Mouse (Mus musculus) testis, adult 2 months (tissue): ENCODE measurements around the gene Olfr49. TPM values are rescaled to one million over a fixed set of nuclear protein-coding genes. Genes with fewer than 3 reads are reported as not detected.
A peak's percentile ranks its signal among the peaks of the same experiment; 100 is the strongest.

Source experiments
- H3K27ac ChIP-seq: fragments of 200-500 bp; 2 replicates; pipeline ENCODE4 v1.5.1; 2012; ENCODE audit warnings: low read depth, low read length; ENCODE audit not compliant: control insufficient read depth, insufficient read depth
- H3K27me3 ChIP-seq: fragments of 200-500 bp; 2 replicates; pipeline ENCODE4 v1.6.1; 2012; ENCODE audit warnings: mild to moderate bottlenecking, low read length, moderate library complexity; ENCODE audit not compliant: control insufficient read depth, insufficient read depth
- H3K36me3 ChIP-seq: fragments of 200-500 bp; 2 replicates; pipeline ENCODE4 v1.6.1; 2012; ENCODE audit warnings: mild to moderate bottlenecking, low read length; ENCODE audit not compliant: control insufficient read depth, insufficient read depth
- H3K4me1 ChIP-seq: fragments of 200-500 bp; 2 replicates; pipeline ENCODE4 v1.6.1; 2012; ENCODE audit warnings: low read length; ENCODE audit not compliant: control insufficient read depth, insufficient read depth
- H3K4me3 ChIP-seq: fragments of 200-500 bp; 2 replicates; pipeline ENCODE4 v1.5.1; 2012; ENCODE audit warnings: low read depth, mild to moderate bottlenecking, low read length, moderate library complexity, mixed read lengths; ENCODE audit not compliant: control insufficient read depth
- CTCF ChIP-seq: fragments of 200-500 bp; IDR thresholded peaks from 2 replicates; pipeline ENCODE4 v1.5.1; 2012; ENCODE audit warnings: low read depth, mild to moderate bottlenecking, inconsistent platforms, low read length, moderate library complexity; ENCODE audit not compliant: control insufficient read depth, insufficient read depth, insufficient replicate concordance
- POLR2A ChIP-seq: fragments of 200-500 bp; IDR thresholded peaks from 2 replicates; pipeline ENCODE4 v1.6.1; 2012; ENCODE audit warnings: low read depth, mild to moderate bottlenecking, inconsistent platforms, low read length, moderate library complexity; ENCODE audit not compliant: control insufficient read depth
- polyA plus RNA-seq: library from polyadenylated mRNA; depleted of rRNA; stranded (reverse); fragments of >200 nt; gene quantifications from 2 replicates; pipeline ENCODE4 v1.2.3, GENCODE M21; 2012

Olfr49 gene
- polyA plus RNA-seq, 1 experiment: not detected

DNA sequence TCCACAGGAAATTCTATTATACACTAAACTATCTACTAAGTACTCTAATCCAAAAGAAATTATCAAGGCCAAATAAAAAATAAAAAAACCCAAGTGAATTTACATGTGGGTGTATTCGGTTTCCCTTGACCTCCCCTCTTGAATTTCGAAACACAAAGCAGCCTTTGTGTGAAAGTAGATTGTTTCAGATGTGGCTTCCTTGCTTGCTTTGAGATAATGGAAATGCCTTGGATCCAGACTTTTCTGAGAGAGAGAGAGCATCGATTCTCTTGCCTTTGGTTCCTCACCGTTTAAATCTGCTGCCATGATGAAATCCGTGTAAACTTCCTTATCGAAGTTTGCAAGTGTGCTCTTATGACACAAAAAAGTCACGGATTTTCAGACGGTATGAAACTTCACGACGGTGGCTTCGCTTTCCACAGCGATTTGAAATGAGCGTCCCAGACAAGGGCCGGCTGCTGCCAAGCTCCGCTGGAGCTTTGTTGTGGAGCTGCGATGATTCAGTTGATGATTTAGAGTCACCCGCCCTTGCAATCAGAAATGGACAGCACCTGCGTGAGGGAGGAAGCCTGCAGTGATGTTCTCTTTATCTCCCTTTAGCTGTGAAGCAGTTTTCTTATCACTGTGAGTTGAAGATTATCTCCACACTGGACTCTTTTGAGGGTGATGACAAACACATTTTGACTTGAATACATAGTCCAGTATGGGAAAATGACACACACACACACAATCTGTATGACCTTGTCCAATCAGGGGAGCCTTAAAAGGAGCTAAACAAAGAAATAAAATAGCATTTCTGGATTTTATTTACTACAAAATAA is 37.0 kb upstream of the Olfr49 start:
- Histone ChIP-seq H3K4me1 (no peaks in the 10 kb centered on the region), H3K27ac (peak overlapping the region; percentile 54), H3K36me3 (no peaks in the 10 kb centered on the region), H3K4me3 (peak overlapping the region; percentile 55), H3K27me3 (no peaks in the 10 kb centered on the region)
- no peak for TF ChIP-seq POLR2A

DNA sequence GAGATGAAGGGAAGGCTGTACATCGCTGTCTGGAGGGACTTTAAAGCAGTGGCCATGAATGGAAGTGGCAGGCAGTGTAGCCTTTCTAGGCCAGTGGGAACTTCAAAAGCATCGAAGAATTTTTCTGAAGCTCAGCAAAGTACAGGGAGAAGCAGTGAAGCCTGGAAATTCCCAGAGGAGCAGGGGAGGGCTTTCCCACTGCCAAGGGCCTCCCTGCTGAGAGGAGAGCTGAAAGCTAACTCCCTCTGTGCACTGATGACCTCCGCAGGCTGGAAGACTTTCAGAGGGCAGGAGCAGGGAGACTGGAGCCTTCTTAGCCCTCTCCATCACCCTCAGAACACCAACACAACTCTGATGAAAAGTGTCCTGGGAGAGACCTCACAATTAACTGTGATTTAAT is 27.0 kb upstream of the Olfr49 start:
- Histone ChIP-seq H3K36me3 (no peaks in the 10 kb centered on the region), H3K27me3 (no peaks in the 10 kb centered on the region), H3K4me1 (no peaks in the 10 kb centered on the region), H3K27ac (no peak overlapping the region), H3K4me3 (no peak overlapping the region)
- no peak for TF ChIP-seq CTCF
- TF ChIP-seq POLR2A: no peak

DNA sequence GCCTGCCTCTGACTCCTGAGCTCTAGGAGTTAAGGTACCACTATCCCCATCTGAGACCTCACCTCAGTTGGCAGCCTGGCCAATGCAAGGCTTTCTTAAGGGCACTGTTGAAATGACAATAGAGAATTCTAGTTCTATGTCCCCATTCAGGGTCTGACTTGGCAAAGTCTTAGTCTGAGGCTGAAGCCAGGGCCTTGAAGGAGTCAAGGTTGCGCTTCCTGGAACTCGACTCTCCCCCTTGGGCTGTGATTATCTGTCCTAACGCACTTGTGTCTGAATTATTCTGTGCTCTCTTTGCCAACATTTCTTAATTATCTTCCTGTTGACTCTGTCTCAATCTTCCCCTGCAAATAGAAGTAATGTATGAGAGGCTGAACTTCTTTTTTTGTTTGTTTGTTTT is 15.9 kb upstream of the Olfr49 start:
- no peaks in the 10 kb centered on the region for H3K27me3 ChIP-seq
- 0 out of 2 replicates have a peak overlapping the region, but pooled peaks have one; percentile 42 for H3K27ac ChIP-seq
- TF ChIP-seq CTCF (no peak), POLR2A (no peak)
- H3K4me1 ChIP-seq: no peaks in the 10 kb centered on the region
- H3K36me3 ChIP-seq: no peaks in the 10 kb centered on the region
- no peak overlapping the region for H3K4me3 ChIP-seq

DNA sequence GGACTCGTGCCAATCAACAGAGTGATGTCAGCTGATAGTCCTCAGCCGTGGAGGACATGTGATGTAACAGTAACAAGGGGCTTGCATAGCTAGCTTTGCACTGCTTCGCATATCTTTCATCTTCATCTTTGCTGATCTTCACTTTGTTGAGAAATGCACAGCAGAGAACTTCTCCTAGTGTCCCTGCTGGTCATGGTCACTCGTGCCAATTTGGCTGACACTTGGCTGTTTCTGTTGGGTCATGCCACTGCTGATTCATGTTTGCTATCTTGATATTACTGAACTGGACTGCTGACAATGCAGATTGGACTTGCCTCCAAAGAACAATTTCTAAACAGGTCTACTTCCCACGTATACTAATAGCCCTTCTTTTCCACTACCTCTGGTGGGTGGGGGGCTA is 15.4 kb upstream of the Olfr49 start:
- Histone ChIP-seq H3K27ac (no peak overlapping the region), H3K27me3 (no peaks in the 10 kb centered on the region), H3K4me3 (no peak overlapping the region), H3K4me1 (no peaks in the 10 kb centered on the region), H3K36me3 (no peaks in the 10 kb centered on the region)
- TF ChIP-seq POLR2A (no peak), CTCF (no peak)

DNA sequence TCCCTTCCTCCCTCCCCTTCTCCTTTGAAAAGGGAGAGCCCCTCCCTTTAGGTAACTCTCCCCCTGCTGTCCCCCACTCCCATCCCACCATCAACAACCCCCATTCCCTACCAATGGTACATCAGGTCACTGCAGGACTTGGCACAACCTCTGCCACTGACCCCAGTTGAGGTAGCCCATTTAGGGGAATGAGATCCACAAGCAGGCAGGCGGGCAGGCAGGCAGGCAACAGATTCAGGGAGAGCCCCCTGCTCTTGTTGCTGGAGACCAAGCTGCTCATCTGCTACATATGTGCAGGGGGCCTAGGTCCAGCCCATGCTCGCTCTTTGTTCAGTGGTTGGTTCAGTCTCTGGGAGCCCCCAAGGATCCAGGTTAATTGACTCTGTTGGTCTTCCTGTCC is 8.3 kb downstream of the Olfr49 start:
- Histone ChIP-seq H3K4me1 (no peaks in the 10 kb centered on the region), H3K27me3 (no peaks in the 10 kb centered on the region), H3K4me3 (no peak overlapping the region), H3K36me3 (no peaks in the 10 kb centered on the region), H3K27ac (no peak overlapping the region)
- TF ChIP-seq CTCF (no peak), POLR2A (no peak)

DNA sequence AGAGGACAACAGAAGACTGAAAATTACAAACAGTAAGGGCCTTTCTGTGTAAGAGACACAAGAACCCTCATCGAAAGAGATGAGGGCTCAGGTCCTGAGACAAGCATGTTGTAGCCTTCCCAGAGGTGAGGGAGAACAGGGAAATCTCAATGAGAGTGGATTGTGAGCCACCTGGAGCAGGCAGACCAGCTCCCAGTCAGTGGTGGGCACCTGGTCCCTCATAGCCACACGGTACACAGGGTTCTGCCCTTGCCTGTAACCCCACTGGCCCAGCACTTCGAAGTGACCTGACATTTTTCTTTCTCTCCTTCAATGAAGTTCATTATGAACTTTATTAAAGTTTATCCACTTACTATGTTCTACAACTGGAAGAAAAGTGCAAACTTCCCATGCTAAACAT is 12.0 kb downstream of the Olfr49 start:
- Histone ChIP-seq H3K27ac (no peak overlapping the region), H3K4me3 (no peak overlapping the region), H3K27me3 (no peaks in the 10 kb centered on the region), H3K4me1 (no peaks in the 10 kb centered on the region), H3K36me3 (no peaks in the 10 kb centered on the region; the same call in 1 of the 2 replicates)
- TF ChIP-seq POLR2A (no peak), CTCF (no peak)

DNA sequence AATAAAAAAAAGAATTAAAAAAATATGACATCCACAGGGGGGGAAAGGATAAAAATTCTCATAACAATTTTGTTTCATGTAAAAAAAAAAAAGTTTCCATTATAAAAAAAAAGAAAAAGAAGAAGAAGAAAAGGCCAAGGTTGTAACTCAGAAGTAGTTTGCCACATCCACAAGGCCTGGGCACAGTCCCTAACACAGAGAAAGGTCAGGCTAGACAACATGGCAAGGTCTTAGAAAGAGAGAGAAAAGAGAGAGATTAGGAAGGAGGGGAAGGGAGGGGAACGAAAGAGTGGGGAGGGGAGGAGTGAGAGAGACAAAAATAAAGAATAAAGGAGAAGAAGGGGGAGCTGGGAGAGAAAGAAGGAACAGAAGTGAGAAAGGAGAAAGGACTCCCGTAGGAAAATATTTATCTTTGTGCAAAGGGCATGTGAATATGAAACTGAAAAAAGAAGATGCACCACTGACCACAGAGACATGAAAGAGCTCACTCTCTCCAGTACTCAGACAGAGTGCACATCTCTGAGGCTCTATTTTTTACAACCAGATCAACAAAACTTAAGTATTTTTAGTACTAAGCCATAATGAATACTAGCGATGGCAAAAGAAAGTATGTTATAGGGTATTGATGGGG is 12.6 kb downstream of the Olfr49 start:
- Histone ChIP-seq H3K4me1 (no peaks in the 10 kb centered on the region), H3K36me3 (no peaks in the 10 kb centered on the region; the same call in 1 of the 2 replicates), H3K27me3 (no peaks in the 10 kb centered on the region), H3K27ac (no peak overlapping the region), H3K4me3 (no peak overlapping the region)
- TF ChIP-seq CTCF (no peak), POLR2A (no peak)

DNA sequence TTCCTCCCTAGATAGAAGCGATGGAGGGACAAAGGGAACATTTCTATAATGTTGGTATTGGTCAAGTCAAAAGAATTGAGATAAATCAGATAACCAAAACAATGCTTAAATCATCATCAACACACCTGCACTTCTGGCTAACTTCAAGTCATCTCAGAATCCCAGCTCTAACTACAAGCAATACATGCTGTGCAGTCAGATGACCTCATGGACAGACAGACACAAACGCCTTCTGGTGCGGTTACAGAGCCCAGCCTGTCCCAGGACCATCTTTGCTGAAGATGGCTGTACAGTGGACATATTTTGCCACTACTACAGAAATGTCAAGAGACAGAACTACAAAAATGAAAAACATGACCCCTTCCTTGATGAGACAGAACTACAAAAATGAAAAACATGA is 14.3 kb downstream of the Olfr49 start:
- no peak for TF ChIP-seq POLR2A
- no peak for TF ChIP-seq CTCF

More for the DNA sequence above, 14.3 kb downstream of the Olfr49 start:
- no peaks in the 10 kb centered on the region for H3K4me1 ChIP-seq
- no peaks in the 10 kb centered on the region; the same call in 1 of the 2 replicates for H3K36me3 ChIP-seq
- H3K4me3 ChIP-seq: no peak overlapping the region
- H3K27me3 ChIP-seq: no peaks in the 10 kb centered on the region
- H3K27ac ChIP-seq: no peak overlapping the region
